Mouse (Mus musculus) liver, postnatal 0 days (tissue): Measurements from ENCODE around the gene Klhl3.

ENCODE experiments used
- CTCF ChIP-seq: sonication (generic); IDR thresholded peaks from 2 replicates; pipeline ENCODE4 v1.5.1; 2016; ENCODE audit warnings: antibody characterized with exemption, low read depth
- EP300 ChIP-seq: IDR thresholded peaks from 2 replicates; pipeline ENCODE4 v1.6.1; 2016; ENCODE audit warnings: antibody characterized with exemption, low read depth, mild to moderate bottlenecking

- TF ChIP-seq EP300 (no peak), CTCF (no peak)
Measured at GRCm38 (mm10) chr13:58123381-58123780, 10.0 kb upstream of the Klhl3 start.
